Mouse (Mus musculus) embryo, embryonic 11 days (tissue): Measurements from ENCODE around the gene Mpst.

Experiments
- DNase-seq: peaks from one replicate; pipeline ENCODE4 v3.0.0-alpha.2; 2015

Gene Mpst

GRCm38 (mm10) chr15:78406293-78406934, at the start of gene Mpst:
TSS of gene Mpst (plus strand) at chr15:78406416.
- DNase-seq: peak; percentile 92

GRCm38 (mm10) chr15:78365916-78366315, 40.3 kb upstream of the Mpst start:
- no peak for DNase-seq

- no peak for DNase-seq
These were observed 39.3 kb upstream of the Mpst start for GRCm38 (mm10) chr15:78366875-78367274.

- no peak for DNase-seq
These were observed 38.4 kb upstream of the Mpst start for GRCm38 (mm10) chr15:78367811-78368210.

GRCm38 (mm10) chr15:78368926-78369346, 37.3 kb upstream of the Mpst start:
- peak; percentile 63 for DNase-seq

- no peak for DNase-seq
These were observed 36.6 kb upstream of the Mpst start for GRCm38 (mm10) chr15:78369641-78370040.

GRCm38 (mm10) chr15:78372796-78373195, 33.4 kb upstream of the Mpst start:
- no peak for DNase-seq

- no peak for DNase-seq
These were observed 32.0 kb upstream of the Mpst start for GRCm38 (mm10) chr15:78374204-78374603.

- DNase-seq: no peak
These were observed 28.4 kb upstream of the Mpst start for GRCm38 (mm10) chr15:78377859-78378258.

- no peak for DNase-seq
These were observed 27.7 kb upstream of the Mpst start for GRCm38 (mm10) chr15:78378556-78378955.

- DNase-seq: no peak
These were observed 26.0 kb upstream of the Mpst start for GRCm38 (mm10) chr15:78380208-78380607.

- DNase-seq: no peak
These were observed 25.5 kb upstream of the Mpst start for GRCm38 (mm10) chr15:78380741-78381140.

- no peak for DNase-seq
These were observed 24.1 kb upstream of the Mpst start for GRCm38 (mm10) chr15:78382115-78382514.

GRCm38 (mm10) chr15:78383450-78384219, 22.6 kb upstream of the Mpst start:
- no peak for DNase-seq

- DNase-seq: no peak
These were observed 21.7 kb upstream of the Mpst start for GRCm38 (mm10) chr15:78384220-78385116.

GRCm38 (mm10) chr15:78385564-78385963, 20.7 kb upstream of the Mpst start:
- no peak for DNase-seq

- DNase-seq: no peak
These were observed 15.4 kb upstream of the Mpst start for GRCm38 (mm10) chr15:78390855-78391254.

- DNase-seq: no peak
These were observed 10.7 kb upstream of the Mpst start, which contains the start of gene Tex33 for GRCm38 (mm10) chr15:78395478-78395962. TSS of gene Tex33 (minus strand) at chr15:78395912.

GRCm38 (mm10) chr15:78401345-78401744, 4.9 kb upstream of the Mpst start:
- no peak for DNase-seq

- no peak for DNase-seq
These were observed 4.3 kb upstream of the Mpst start for GRCm38 (mm10) chr15:78401921-78402320.

- no peak for DNase-seq
These were observed 3.8 kb upstream of the Mpst start for GRCm38 (mm10) chr15:78402423-78402822.

GRCm38 (mm10) chr15:78403301-78403741, 2.9 kb upstream of the Mpst start:
- no peak for DNase-seq

GRCm38 (mm10) chr15:78403896-78404295, 2.3 kb upstream of the Mpst start:
- DNase-seq: no peak
